Mouse (Mus musculus) megakaryocyte, embryonic 14.5 days (primary cell): Measurements from ENCODE around the gene Pcp4.

Experiments
- FLI1 ChIP-seq: IDR thresholded peaks from 2 replicates; pipeline ENCODE4 v1.6.1; 2012; ENCODE audit warnings: low read length, inconsistent platforms, mixed read lengths
- GATA1 ChIP-seq: IDR thresholded peaks from 3 replicates; pipeline ENCODE4 v1.6.1; 2012; ENCODE audit warnings: mixed read lengths, low read length, inconsistent platforms, borderline replicate concordance

GRCm38 (mm10) chr16:96433266-96433665 lies 34.1 kb upstream of the Pcp4 start:
- TF ChIP-seq GATA1 (no peak), FLI1 (no peak)
